Mouse (Mus musculus) adrenal gland, postnatal 25 days (tissue): ENCODE results near the gene Fam131a. TPM values are rescaled to one million over a fixed set of nuclear protein-coding genes. Genes with fewer than 3 reads are reported as not detected.

Experiments used
- DNase-seq: peaks from one replicate; pipeline ENCODE4 v3.0.0; 2021; ENCODE audit warnings: mixed read lengths
- total RNA-seq: library from RNA; stranded (reverse); gene quantifications from 2 replicates; pipeline ENCODE4 v1.2.3, GENCODE M21; 2021

The Fam131a gene
- total RNA-seq, 1 experiment from 2014 or later = 17.6 TPM

- DNase-seq = peak; percentile 88
Measured at GRCm38 (mm10) chr16:20695622-20696323, 2.7 kb downstream of the Fam131a start.

DNA sequence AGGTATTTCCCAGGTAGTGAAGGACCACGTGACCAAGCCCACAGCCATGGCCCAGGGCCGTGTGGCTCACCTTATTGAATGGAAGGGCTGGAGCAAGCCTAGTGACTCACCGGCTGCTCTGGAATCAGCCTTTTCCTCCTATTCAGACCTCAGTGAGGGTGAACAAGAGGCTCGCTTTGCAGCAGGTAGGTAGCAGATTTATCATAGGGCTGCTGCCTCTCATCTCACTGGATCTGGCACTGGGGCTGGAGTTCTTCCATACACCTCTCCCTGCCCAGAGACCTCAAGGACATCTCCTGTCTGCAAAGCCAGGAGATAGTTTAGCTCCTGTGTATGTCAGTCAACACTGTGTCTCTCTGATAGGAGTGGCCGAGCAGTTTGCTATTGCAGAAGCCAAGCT is 6.2 kb downstream of the Fam131a start:
- DNase-seq = no peak

GRCm38 (mm10) chr16:20700036-20700435 is 7.0 kb downstream of the Fam131a start:
- DNase-seq = no peak

DNA sequence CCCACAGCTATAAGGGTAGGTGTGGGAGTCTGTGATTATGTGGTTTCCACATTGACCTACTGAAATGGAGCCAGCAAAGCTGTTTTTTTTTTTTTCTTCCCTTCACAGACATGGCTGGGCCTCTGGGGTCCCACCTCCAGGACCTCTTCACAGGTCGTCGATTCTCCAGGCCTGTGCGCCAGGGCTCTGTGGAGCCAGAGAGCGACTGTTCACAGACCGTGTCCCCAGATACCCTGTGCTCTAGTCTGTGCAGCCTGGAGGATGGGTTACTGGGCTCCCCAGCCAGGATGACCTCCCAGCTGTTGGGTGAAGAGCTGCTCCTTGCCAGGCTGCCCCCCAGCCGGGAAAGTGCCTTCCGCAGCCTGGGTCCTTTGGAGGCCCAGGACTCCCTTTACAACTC is 8.3 kb downstream of the Fam131a start:
- no peak for DNase-seq

- DNase-seq = no peak
Measured at GRCm38 (mm10) chr16:20701729-20702521, 8.9 kb downstream of the Fam131a start.

DNA sequence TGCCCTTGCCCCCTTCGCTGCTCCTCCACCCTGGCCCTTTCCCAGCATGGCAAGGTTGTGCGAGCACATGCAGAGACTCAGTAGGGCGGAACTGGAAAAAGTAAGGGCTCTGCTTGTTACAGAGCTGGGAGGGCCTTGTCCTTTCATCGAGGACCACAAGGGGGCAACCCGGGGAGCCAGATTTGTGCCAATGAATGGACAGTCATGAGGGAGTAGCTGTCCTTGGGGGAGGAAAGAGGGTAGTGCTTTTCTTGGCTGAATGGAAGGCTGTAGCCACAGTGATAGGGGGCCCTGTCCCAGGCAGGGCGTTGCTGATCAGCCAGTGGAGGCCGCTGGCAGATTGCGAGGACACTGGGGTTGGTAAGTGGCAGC is 9.5 kb downstream of the Fam131a start:
- peak; percentile 82 for DNase-seq

DNA sequence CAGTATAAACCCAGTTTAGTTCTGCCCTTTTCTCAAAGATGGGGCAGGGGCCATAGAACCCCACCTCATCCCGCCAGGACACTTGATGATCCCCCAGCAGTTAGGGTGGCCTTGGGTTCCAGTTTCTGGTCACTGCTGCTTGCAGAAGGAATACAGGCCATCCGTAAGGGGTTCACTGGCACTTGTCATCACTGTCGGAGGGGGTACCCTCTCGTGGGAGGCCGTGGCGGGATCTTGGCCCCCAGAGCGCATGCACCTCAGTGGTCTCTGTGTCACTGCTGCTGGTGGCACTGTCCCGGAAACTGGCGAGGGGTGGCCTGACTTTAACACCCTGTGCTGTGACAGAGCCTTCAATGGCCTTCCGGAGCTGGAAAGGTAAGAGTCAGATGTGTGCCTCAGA is 10.0 kb downstream of the Fam131a start:
- DNase-seq = no peak

GRCm38 (mm10) chr16:20703699-20704400 is 10.8 kb downstream of the Fam131a start:
- DNase-seq = no peak

DNA sequence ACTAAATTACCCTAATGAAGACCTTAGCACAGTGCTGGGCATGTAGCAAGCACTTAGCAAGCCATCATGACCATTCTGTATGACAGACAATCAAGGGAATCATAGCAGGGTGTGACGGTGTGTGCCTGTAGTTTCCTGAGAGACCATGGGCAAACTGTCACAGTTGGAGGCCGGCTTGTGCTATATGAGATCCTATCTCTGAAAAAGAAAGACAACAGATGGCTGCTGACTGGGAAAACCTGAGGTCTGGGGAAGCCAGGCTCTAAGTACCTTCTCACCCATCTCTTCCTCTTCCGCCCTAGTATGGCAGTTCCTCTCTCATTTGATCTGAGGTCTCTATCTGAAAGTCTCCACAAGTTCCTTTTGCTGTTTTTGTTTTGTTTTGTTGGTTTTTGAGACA is 12.7 kb downstream of the Fam131a start:
- DNase-seq = no peak

GRCm38 (mm10) chr16:20706407-20707055 is 13.5 kb downstream of the Fam131a start:
- DNase-seq = no peak

DNA sequence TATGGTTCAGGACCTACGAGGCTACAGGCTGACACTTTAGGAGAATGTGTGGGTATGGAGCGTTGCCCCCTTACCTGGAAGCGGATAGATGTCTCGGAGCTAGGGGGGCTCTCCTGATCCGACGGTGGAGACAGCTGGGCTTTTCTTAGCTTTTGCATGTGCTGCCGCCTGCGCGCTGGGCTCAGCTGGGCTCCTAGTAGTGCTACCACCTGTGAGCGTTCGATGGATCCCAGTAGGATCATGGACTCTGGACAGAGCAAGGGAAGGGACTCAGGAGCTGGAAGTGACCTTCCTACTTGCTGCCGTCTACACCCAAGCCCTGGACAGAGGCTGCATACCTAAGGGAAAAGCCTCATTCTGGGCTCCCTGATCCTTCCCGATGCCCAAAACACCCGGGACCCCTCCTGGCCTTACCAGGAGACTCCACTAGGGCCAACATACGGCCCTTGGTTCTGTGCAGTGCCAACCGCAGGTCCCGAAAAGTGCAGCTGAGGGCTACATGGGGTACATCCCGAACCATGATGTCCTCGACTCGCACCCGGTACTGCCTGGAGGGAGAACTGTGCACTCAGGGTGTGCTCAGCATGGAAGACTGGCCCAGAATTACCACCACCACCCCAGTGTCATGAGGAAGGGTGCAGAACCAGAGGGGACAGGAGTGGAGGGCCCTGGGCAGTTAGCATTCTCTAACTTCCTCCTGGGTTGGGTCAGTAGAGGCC is 15.3 kb downstream of the Fam131a start:
- DNase-seq = no peak

DNA sequence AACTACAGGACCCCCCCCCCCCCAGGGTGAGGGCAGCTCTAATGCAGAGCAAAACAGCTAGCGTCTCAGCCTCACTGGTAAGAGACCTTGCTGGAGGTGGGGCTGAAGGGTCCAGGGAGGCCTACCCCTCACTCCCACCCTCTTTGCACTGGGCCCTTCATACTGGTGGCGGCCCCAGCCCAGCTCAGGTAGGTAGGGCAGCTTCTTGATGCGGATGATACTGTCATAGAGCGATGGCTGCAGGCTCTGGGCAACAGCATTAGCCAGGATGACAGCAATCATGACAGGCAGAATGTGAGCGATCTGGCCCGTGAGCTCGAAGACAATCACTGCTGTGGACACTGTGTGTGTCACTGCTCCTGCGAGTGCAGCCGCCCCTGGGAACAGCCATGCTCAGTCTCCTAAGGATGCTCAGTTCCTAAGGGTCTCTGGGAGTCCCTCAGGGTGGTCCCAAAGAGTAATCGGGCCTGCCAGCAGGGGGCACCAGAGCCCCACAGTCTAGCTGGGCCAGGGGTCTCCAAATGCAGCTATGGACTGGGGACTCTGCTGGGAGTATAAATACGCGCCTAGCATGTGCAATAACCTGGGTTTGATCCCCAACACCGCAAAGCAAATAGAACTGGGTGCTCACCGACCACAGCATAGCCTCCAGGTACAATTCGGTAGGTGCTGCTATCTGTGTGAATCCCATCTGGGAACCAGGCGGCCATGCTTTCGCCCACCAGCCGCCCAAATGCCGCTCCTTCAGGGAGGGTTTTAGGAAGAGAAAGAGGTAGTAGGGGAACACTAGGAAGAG is 16.1 kb downstream of the Fam131a start:
- DNase-seq = no peak

GRCm38 (mm10) chr16:20710370-20710769 is 17.3 kb downstream of the Fam131a start:
- no peak for DNase-seq

GRCm38 (mm10) chr16:20710810-20711209 is 17.8 kb downstream of the Fam131a start:
- no peak for DNase-seq

GRCm38 (mm10) chr16:20712190-20712589 is 19.1 kb downstream of the Fam131a start:
- DNase-seq = no peak

DNA sequence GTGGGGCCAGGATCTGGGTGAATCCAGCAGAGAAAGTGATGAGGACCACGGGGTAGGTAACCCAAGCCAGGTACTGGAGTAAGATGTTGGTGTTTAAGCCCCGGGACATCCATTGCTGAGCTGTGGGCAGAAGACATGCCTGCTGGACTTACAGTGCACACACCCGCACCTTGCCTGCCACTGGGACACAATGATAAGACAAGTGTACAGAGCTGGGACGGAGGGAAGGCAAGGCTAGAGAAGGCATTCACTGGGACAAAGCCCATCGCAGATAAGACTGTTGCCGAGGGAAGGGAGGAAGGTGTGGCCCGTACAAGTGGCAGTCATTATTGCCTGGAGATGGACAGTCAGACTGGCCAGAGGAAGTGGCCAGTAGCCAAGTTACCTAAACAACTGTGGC is 19.8 kb downstream of the Fam131a start:
- DNase-seq = no peak

GRCm38 (mm10) chr16:20714307-20715080 is 21.5 kb downstream of the Fam131a start:
- DNase-seq = no peak

DNA sequence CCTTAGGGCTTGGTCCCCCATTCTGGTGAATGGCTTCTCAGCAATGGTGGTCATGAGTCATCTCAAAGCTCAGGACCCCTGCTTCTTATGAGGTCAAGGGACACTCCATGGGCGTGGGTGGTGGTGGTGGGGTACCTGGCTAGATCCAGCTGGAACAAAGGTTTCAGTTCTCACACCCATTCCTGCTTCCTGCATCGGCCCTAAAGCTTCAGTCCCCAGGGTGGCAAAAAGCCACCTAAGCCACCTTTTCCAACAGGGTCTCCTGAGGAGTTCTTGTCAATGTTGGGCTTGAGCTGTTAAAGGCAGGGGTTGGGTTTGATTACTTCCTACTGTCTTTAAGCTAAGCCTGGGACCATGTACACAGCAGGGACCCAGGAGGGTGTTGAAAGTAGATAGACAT is 22.1 kb downstream of the Fam131a start:
- no peak for DNase-seq

DNA sequence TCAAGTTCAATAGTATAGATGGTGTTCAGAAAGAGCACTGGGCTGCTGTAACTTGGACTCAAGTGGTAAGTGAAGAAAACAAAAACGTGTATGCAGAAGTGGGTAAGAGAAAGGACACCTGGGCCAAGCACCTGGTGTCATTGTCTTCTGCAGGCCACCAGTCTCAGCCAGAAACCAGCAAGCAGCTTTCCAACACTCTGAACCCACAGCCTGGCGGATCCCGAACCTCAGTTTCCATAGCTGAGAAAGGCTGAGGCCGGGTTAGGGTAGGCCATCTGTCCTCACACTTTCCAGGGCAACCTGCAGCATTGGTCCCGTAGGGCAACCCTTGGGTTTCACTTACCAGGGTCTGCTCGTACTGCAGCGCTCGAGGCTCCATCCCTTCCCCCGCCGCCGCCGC is 22.5 kb downstream of the Fam131a start:
- DNase-seq = no peak
